Mouse (Mus musculus): ENCODE measurements around the gene Ctbp1.

DNA sequence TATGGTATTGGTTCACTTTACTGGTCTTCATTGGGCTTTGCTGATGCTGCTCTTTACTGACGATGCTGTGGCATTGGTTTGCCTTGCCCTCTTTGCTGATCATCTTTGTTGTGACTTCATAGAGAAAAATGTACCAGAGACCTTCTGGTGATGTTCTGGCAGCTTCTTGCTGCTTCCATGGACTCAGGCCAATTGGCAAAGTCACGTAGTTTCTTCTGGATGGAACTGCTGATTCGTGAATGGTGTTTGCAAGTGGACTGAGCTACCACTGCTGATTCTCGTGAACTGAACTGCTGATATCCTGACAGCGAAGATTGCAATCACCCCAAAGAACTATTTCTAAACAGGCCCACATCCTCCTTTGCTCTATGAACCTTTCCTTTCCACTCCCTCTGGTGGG is 20.4 kb downstream of the Ctbp1 start:
- TF ChIP-seq POLR2A (IDR thresholded peaks at IDR 0.05; ENCODE audit: insufficient read depth, low read depth, low read length) (no peak), EP300 (IDR thresholded peaks at IDR 0.05; ENCODE audit: insufficient read depth, low read depth, low read length) (no peak), CTCF (IDR thresholded peaks at IDR 0.05) (no peak)

Data from heart, adult 2 months (tissue).